Mouse (Mus musculus): ENCODE data around the gene Nupr1. TPM values are rescaled to one million over a fixed set of nuclear protein-coding genes. Genes with fewer than 3 reads are reported as not detected.
A peak's percentile ranks its signal among the peaks of the same experiment; 100 is the strongest.

Gene Nupr1
- total and polyA plus RNA-seq, 2 experiments = 1.2 to 3.0 TPM

DNA sequence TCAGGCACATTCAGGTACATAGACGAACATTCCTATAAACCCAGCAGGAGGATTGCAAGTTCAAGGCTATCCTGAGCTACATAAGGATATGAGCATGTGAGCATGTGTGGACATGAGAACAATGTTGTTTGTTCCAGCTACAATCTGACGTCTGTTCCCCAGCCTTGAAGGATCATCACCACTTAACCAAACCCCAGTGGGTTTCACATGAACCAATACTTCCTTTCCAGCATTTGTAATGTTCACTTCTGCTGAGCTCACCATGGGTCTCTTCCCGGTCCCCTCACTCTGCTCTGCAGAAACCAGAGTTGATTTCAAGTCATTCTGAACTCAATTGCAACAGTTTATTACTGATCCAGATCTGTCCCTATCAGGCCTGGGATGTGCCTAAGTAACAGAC lies 28.0 kb downstream of the Nupr1 start:
- no peak for DNase-seq (ENCODE audit: extremely low read depth, low read depth, low spot score)
- H3K4me3 ChIP-seq (ENCODE audit: insufficient read depth, low read depth, low read length) = no peak overlapping the region
- TF ChIP-seq POLR2A (IDR thresholded peaks at IDR 0.05; ENCODE audit: extremely low read depth, insufficient read depth, low read length) (no peak), CTCF (IDR thresholded peaks at IDR 0.05; ENCODE audit: low read depth, low read length) (no peak)
- 79% methylated on average over 3 of the region's 3 CpGs for WGBS
- H3K36me3 ChIP-seq (ENCODE audit: control insufficient read depth, insufficient read depth, low read length) = no peaks in the 10 kb centered on the region
- H3K4me1 ChIP-seq (ENCODE audit: control insufficient read depth, insufficient read depth, low read length) = no peaks in the 10 kb centered on the region
- H3K27ac ChIP-seq (replicated peaks; ENCODE audit: insufficient read depth, low read depth, low read length) = no peak overlapping the region
- H3K9ac ChIP-seq (ENCODE audit: low read depth, low read length) = no peak overlapping the region
- no peaks in the 10 kb centered on the region for H3K79me2 ChIP-seq (ENCODE audit: control insufficient read depth, insufficient read depth, low read length)
- no peaks in the 10 kb centered on the region for H3K27me3 ChIP-seq (ENCODE audit: control insufficient read depth, insufficient read depth, low read length)

DNA sequence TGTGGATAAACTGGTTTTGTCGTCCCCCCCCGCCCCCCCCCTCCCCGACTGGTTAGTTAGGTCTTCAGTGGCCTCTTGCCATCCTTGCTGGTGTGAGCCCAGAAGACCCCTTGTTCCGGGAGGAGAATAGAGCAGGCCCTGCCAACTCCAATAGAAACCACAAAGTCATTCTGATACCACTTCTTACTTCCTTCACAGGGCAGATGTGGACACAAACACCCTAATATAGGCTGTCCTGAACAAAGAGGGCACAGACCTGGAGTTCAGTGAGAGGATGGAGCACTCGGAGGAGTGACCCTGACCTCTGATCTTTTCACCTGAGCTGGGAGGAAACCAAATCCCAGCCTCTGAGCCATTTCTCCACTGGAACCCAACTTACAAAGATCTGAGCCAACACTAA lies 28.8 kb downstream of the Nupr1 start:
- no peak overlapping the region for H3K27ac ChIP-seq (replicated peaks; ENCODE audit: insufficient read depth, low read depth, low read length)
- no peak overlapping the region for H3K9ac ChIP-seq (ENCODE audit: low read depth, low read length)
- H3K79me2 ChIP-seq (ENCODE audit: control insufficient read depth, insufficient read depth, low read length) = no peaks in the 10 kb centered on the region
- DNase-seq (ENCODE audit: extremely low read depth, low read depth, low spot score) = no peak
- WGBS = 39% methylated on average over 5 of the region's 5 CpGs
- H3K27me3 ChIP-seq (ENCODE audit: control insufficient read depth, insufficient read depth, low read length) = no peaks in the 10 kb centered on the region
- TF ChIP-seq POLR2A (IDR thresholded peaks at IDR 0.05; ENCODE audit: extremely low read depth, insufficient read depth, low read length) = no peak
- no peak for TF ChIP-seq CTCF (IDR thresholded peaks at IDR 0.05; ENCODE audit: low read depth, low read length)
- H3K4me3 ChIP-seq (ENCODE audit: insufficient read depth, low read depth, low read length) = no peak overlapping the region
- H3K4me1 ChIP-seq (ENCODE audit: control insufficient read depth, insufficient read depth, low read length) = no peaks in the 10 kb centered on the region
- H3K36me3 ChIP-seq (ENCODE audit: control insufficient read depth, insufficient read depth, low read length) = no peaks in the 10 kb centered on the region

DNA sequence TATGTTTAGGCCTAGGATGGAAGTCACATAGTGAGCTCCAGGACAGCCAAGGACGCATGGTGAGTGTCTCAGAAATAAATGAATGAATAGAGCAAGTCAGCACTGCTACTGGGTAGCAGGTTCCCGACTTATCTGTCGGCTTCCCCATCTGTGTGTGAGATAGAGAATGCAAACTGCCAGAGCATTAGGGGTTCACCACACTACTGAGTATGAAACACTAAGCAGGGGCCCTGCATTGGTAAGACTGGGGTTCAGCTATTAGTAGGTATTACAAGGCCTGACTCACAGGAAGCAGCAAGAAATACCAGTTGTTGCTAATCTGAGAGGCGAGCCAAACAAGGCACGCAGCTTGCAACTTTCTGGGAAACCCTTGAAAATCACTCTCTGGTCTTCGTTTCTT lies 31.7 kb downstream of the Nupr1 start:
- 79% methylated on average over 6 of the region's 6 CpGs for WGBS
- Histone ChIP-seq H3K9ac (ENCODE audit: low read depth, low read length) (no peak overlapping the region), H3K36me3 (ENCODE audit: control insufficient read depth, insufficient read depth, low read length) (no peaks in the 10 kb centered on the region), H3K27ac (replicated peaks; ENCODE audit: insufficient read depth, low read depth, low read length) (no peak overlapping the region), H3K27me3 (ENCODE audit: control insufficient read depth, insufficient read depth, low read length) (no peaks in the 10 kb centered on the region), H3K4me1 (ENCODE audit: control insufficient read depth, insufficient read depth, low read length) (no peaks in the 10 kb centered on the region), H3K79me2 (ENCODE audit: control insufficient read depth, insufficient read depth, low read length) (no peaks in the 10 kb centered on the region), H3K4me3 (ENCODE audit: insufficient read depth, low read depth, low read length) (no peak overlapping the region)
- TF ChIP-seq CTCF (IDR thresholded peaks at IDR 0.05; ENCODE audit: low read depth, low read length) (no peak), POLR2A (IDR thresholded peaks at IDR 0.05; ENCODE audit: extremely low read depth, insufficient read depth, low read length) (no peak)
- no peak for DNase-seq (ENCODE audit: extremely low read depth, low read depth, low spot score)

DNA sequence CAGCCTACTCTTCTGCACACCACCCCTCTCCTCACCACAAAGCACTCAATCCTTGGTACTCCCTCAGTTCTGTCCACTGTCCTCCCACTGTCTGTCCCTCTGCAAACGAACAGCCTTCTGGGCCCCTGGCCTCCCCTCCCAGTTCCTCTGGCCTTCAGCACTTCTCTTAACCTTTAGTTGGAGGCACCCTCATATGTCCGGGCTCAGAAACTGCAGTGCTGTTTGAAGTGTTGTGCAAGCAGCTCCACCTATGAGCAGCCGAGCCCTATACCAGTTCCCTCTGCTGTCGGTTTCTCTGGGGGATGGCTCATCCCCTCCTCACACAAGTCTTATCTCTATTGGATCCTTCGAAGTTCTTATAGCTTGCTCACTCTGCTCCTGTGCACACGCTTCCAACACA lies 34.2 kb downstream of the Nupr1 start:
- Histone ChIP-seq H3K27me3 (ENCODE audit: control insufficient read depth, insufficient read depth, low read length) (no peaks in the 10 kb centered on the region), H3K36me3 (ENCODE audit: control insufficient read depth, insufficient read depth, low read length) (no peaks in the 10 kb centered on the region), H3K9ac (ENCODE audit: low read depth, low read length) (no peak overlapping the region), H3K4me1 (ENCODE audit: control insufficient read depth, insufficient read depth, low read length) (no peaks in the 10 kb centered on the region), H3K27ac (replicated peaks; ENCODE audit: insufficient read depth, low read depth, low read length) (no peak overlapping the region), H3K4me3 (ENCODE audit: insufficient read depth, low read depth, low read length) (no peak overlapping the region), H3K79me2 (ENCODE audit: control insufficient read depth, insufficient read depth, low read length) (no peaks in the 10 kb centered on the region)
- no peak for TF ChIP-seq CTCF (IDR thresholded peaks at IDR 0.05; ENCODE audit: low read depth, low read length)
- no peak for TF ChIP-seq POLR2A (IDR thresholded peaks at IDR 0.05; ENCODE audit: extremely low read depth, insufficient read depth, low read length)
- DNase-seq (ENCODE audit: extremely low read depth, low read depth, low spot score) = no peak
- WGBS = 45% methylated on average over 6 of the region's 6 CpGs

DNA sequence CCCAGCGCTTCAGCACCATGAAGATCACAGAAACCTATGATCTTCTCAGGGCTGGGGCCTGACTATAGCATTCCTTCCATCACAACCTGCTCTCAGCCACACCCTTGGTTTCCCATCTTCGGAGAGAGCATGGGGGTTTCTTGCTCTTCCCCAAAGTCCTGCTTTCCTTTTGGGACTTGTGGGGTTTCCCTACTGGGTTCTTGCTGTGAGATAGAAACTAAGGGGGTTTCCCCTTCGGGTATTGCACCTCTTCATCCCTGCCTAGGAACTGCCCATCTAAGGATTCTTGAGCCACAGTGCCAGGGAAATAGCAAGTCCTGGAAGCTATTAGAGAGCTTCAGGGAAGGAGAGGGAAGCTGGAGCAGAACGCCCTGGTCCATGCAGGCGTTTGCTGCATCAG lies 34.8 kb downstream of the Nupr1 start:
- Histone ChIP-seq H3K36me3 (ENCODE audit: control insufficient read depth, insufficient read depth, low read length) (no peaks in the 10 kb centered on the region), H3K27me3 (ENCODE audit: control insufficient read depth, insufficient read depth, low read length) (no peaks in the 10 kb centered on the region), H3K79me2 (ENCODE audit: control insufficient read depth, insufficient read depth, low read length) (no peaks in the 10 kb centered on the region), H3K27ac (replicated peaks; ENCODE audit: insufficient read depth, low read depth, low read length) (no peak overlapping the region), H3K4me1 (ENCODE audit: control insufficient read depth, insufficient read depth, low read length) (no peaks in the 10 kb centered on the region), H3K9ac (ENCODE audit: low read depth, low read length) (no peak overlapping the region), H3K4me3 (ENCODE audit: insufficient read depth, low read depth, low read length) (no peak overlapping the region)
- WGBS = 84% methylated on average over 5 of the region's 5 CpGs
- DNase-seq (ENCODE audit: extremely low read depth, low read depth, low spot score) = no peak
- TF ChIP-seq CTCF (IDR thresholded peaks at IDR 0.05; ENCODE audit: low read depth, low read length) (no peak), POLR2A (IDR thresholded peaks at IDR 0.05; ENCODE audit: extremely low read depth, insufficient read depth, low read length) (no peak)

DNA sequence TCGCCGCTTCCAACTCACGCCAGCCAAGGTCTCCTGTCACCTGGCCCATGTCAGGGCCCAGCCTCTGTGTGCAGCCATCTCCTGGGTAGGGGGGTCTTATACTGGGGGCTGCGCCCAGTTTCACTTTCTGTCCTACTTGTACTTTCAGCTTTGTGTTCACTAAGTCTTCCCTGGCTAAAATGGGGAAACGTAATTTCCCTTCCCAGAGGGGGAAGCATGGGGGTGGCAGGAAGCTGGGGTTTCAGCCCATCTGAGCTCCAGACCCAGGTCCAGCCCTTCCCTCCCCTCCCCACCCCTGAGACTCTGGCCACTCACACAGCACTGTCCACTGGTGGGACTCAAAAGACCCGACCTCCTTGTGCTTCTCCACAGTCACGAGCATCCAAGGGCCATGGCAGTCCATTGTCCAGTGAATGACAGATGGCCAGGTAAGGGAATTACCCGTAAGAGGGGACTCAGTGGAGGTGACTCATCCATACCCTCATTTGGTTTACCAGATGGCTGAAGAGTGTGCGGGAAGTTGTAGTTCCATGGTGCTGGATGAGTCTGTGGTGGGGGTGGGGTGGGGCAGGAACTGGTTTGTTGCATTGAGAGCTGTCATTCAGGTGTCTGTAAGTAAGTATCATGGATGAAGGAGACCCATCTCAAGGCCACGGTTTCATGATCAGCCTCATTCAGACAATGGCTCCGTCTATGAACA lies 35.6 kb downstream of the Nupr1 start, which contains the start of gene Il27:
Il27 (minus strand) TSS at position 80 of the 700 bp plus-strand sequence.
- DNase-seq (ENCODE audit: extremely low read depth, low read depth, low spot score) = no peak
- H3K27me3 ChIP-seq (ENCODE audit: control insufficient read depth, insufficient read depth, low read length) = no peaks in the 10 kb centered on the region
- WGBS = 79% methylated on average over 11 of the region's 11 CpGs
- TF ChIP-seq POLR2A (IDR thresholded peaks at IDR 0.05; ENCODE audit: extremely low read depth, insufficient read depth, low read length) = no peak
- peak within 1 kb of the TSS; percentile 37 for H3K27ac ChIP-seq (replicated peaks; ENCODE audit: insufficient read depth, low read depth, low read length)
- 0 out of 2 replicates have a peak within 1 kb of the TSS, but pooled peaks have one; percentile 37 for H3K9ac ChIP-seq (ENCODE audit: low read depth, low read length)
- H3K4me3 ChIP-seq (ENCODE audit: insufficient read depth, low read depth, low read length) = peak within 1 kb of the TSS; percentile 48; the same call in 1 of the 2 replicates
- H3K79me2 ChIP-seq (ENCODE audit: control insufficient read depth, insufficient read depth, low read length) = no peaks in the 10 kb centered on the region
- no peaks in the 10 kb centered on the region for H3K36me3 ChIP-seq (ENCODE audit: control insufficient read depth, insufficient read depth, low read length)
- H3K4me1 ChIP-seq (ENCODE audit: control insufficient read depth, insufficient read depth, low read length) = no peaks in the 10 kb centered on the region

Data from liver, adult 2 months (tissue).